Mouse (Mus musculus): ENCODE measurements around the gene Rgl1.
"Not testable (repeated sequence)": the region's sequence is repeated elsewhere in the genome, so short reads cannot be mapped to it uniquely, and the experiment has no call there.

The Rgl1 gene

DNA sequence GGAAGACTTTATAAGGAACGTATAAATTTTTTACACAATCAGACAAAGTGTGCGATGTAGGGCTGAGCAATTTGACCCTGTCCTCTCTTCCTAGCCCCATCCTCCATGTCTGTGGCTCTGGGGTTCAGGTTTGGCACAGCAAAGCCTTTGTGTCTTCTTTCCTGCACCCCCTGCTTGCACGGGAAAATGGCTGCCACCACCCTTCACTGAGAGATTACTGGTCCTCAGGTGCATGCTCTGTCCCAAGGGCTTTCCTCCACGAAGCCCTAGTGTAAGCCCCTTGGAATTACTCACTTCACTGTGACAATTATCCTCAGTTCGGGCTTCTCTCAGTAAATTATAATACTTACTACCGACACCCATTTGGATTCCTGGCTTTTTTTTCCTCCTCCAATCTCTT is 109.5 kb downstream of the Rgl1 start:
- no peak for DNase-seq (ENCODE audit: low read depth, low spot score)

DNA sequence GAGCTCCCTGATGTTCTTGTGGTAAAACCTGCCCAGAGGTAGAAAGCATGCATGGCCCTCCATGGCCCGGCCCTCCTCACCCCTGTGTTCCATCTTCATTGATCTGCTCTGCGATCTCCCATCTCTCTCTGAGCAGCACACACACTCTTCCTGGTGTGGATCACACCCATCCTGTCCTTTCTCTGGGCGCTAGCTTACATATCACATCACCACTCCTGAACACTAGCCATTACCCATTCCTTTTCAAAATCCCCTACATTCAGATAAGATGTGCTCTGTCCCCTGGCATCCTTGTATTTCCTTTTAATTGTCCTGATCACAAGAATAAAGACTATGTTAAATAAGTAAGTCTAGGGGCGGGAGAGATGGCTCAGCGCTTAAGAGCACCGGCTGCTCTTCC is 111.3 kb downstream of the Rgl1 start:
- DNase-seq (ENCODE audit: low read depth, low spot score): no peak

DNA sequence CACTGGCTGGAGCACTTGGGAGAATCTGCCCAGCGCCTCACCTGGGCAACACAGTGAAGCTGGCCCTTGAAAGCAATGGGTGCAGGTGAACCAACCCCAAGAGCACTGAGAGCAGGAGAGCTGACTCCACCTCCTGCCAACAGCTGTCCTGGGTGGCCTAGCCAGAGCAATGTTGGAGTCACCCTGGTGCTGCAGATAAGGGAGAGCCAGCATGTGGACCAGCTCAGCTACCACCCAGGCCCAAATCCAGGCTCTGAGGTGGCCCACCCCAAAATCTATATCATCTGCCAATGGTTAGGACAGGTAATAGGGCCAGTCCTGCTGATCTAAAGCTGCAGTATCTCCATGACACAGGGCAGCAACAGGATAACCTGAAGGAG is 114.7 kb downstream of the Rgl1 start:
- no peak for DNase-seq (ENCODE audit: low read depth, low spot score)

DNA sequence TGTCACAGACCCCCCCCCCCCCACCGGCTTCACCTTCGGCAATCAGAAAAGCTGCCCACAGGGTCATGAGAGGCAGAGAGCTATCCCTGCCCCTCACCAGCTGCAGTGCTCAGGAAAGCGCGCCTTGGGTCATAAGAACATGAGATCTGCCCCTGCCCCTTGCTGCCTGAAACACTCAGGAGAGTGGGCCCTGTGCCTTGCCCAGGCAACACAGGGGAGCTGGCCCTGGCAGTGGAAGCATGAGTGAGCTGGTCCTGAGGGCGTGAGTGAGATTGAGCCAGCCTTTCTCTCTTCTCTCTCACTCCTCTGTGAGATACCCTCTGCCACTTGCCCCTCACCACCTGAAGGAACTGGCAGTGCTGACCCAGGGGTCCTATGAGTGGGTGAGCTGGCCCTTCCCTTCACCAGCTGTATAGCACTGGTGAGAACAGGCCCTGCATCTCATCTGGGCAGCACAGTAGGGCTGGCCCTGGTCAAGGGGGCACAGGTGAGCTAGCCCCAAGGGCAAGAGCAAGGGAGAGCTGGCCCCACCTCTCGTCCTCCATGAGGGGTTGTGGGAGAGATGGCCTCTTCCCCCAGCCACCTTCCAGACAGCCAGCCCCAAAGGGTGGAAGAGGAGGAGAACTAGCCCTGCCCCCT is 115.2 kb downstream of the Rgl1 start:
- DNase-seq (ENCODE audit: low read depth, low spot score): no peak

DNA sequence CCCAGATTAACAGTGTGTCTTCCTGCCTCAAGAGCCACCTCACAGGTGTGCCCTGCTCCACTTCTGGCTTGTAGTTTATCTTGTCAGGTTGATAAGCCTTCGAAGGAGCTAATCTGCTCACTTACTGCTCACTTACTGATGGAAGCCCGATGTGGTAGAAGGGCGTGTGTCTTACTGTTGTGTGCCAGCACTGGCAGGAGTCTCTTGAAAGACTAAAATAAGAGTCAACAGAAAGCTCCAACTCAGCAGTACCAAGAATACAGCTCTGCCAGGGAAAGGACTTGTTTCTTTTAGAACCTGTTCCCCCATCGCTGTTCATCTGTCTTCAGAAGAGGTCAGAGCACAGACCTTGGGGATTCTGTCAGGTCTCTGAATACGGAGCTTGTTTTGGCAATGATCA is 118.1 kb downstream of the Rgl1 start:
- DNase-seq (ENCODE audit: low read depth, low spot score): no peak

DNA sequence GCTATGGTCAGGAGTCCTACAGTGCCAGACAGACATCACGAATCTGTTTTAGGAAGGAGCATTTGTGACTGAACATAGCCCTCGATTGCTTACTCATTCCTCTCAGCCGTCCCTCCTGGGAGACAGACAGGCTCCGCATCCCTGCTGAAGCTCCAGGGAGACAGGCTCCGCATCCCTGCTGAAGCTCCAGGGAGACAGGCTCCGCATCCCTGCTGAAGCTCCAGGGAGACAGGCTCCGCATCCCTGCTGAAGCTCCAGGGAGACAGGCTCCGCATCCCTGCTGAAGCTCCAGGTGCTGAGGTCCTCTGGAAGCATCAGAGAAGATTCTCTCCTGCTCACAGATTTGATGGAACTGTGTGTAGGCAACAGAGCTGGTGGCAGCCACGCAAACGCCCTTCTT is 123.9 kb downstream of the Rgl1 start:
- not testable (repeated sequence) for DNase-seq (ENCODE audit: low read depth, low spot score)

DNA sequence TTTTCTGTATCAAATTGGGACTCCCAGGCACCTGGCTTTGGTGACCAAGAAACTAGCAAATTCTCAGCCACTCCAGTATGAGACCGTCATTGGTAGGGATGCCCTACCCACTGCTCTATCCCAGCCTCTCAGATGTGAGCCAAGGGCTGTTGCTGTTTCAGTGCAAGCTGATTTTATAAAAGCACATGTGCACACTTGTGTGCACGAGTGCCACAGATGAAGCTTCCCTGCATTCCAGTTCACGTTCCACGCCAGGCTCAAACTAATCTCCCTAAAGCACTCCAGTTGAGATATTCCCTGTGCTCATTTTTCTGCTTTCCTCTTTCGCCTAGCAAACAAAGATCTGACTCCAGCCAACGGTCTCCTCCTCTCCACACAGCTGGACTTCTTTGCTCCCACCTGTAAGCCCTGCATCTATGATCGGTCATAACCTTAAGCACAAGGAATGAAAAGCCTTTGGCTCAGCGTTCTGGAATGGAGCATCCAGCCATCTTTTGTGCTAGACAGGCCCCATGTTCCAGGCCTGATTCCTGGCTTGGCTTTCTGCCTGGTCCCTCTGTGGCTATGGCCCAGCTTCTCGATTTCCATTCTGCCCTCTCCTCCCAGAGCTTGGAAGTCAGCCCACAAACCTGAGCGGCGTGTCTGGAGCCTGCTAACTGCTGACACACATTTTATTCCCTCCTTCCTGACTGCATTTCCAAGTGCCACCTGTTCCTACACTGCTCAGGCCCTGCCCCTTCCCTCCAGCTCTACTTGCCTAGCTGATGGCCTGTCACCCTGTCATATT is 125.8 kb downstream of the Rgl1 start:
- peak; percentile 60 for DNase-seq (ENCODE audit: low read depth, low spot score)

DNA sequence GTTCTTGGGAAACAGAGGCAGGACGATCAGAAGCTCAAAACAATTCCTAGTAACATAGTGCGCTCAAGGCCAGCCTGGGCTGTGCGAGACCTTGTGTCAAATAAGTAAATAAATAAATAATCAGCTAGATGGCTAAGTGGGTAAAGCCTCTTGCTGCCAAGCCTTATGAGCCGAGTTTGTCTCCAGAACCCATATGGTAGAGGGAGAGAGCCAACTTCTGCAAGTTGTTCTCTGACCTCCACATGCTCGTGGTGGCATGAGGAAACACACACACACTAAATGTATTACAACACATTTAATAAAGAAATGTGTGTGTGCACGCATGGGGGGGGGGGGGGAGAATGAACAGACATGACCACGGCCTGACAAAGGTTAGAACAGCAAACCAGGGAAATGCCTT is 126.8 kb downstream of the Rgl1 start:
- no peak for DNase-seq (ENCODE audit: low read depth, low spot score)

DNA sequence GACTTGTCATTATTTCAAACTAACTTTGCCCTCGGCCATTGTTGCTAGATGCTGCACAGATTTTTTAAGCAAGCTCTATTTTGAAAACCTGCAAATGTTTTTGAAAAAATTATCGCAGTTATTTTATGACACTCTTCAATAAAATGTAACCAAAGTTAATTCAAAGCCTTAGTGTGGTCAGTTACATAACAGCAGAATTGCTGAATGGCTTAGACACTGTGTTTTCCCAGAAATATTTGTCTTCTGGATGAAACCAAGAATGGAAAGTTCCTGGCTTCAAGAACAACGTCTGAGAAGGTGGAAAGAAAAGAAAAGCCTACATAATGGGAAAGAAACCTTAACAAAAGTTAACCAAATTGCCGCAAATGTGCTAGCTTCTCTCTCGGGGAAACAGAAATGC is 131.5 kb downstream of the Rgl1 start:
- no peak for DNase-seq (ENCODE audit: low read depth, low spot score)

DNA sequence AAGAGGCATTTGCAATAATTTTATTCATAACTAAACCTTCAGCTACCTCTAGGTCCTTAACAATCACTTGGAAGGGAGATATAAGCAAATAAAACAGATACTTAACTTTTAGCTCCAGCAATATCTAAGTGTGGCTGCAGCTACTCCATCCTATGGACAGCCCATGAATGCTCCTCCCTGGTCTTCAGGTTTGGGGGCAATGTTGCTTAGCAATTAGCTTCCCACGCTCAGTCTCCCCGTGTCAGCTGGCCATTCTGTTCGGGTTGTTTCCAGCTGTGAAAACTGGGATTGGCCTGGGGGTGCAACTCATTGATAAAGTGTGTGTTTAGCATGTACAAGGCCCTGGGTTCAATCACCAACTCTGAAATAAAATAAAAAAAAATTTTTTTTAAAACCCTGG is 136.4 kb downstream of the Rgl1 start:
- no peak for DNase-seq (ENCODE audit: low read depth, low spot score)

DNA sequence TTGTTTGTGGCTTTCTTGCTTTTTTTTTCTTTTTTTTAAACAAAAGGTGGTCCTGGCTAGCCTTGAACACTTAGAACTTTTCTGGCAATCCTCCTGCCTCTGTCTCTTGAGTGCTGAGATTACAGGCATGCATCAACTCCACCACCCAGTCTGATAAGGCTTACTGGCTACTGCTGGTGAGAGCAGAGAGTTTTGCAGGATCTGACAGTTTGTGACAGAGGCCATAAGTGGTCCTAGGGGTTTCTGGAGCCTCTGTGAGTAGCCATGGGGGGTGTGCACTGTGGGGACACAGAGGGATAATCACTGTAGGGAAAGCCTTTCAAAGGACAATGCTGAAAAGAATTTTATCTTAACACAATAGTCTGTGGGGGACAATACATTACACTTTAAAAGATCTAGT is 140.5 kb downstream of the Rgl1 start:
- no peak for DNase-seq (ENCODE audit: low read depth, low spot score)

DNA sequence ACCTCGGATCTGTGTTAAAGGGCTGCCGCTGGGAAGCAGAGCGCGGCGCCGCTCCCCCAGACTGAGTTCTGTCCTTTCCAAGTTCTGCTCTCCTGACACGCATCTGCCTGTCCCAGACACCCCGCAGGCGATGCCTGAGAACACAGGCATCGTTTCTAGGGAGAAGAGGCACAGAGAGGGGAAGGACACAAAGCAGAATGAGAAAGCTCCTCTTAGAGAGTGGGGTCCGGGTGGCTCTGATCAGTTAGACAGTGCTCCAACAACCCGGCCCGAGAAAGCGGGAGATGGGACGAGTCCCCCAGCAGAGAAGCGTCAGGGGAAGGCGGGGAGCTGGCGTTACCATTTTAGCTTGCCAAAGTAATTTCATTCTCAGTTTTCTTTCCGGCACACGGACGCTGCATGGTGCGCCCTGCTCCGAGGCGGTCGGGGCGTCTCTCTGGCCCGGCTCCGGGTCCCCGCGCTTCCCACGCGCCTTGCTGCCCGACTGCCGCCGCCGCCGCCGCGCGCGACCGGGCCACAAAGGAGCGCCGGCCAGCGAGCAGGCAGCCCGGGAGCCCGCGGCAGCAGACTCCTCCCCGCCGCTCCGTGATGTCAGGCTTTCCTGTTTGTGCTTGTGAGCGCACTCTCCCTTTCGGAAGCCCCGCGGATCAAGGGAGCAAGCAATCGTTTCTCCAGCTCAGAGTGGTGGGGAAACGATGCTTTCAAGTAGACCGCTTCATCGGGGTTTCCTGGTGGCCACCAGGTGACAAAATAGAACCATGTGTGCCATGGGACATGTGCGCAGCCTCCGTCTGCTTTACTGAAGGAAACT is 141.3 kb downstream of the Rgl1 start:
- peak; percentile 24 for DNase-seq (ENCODE audit: low read depth, low spot score)

DNA sequence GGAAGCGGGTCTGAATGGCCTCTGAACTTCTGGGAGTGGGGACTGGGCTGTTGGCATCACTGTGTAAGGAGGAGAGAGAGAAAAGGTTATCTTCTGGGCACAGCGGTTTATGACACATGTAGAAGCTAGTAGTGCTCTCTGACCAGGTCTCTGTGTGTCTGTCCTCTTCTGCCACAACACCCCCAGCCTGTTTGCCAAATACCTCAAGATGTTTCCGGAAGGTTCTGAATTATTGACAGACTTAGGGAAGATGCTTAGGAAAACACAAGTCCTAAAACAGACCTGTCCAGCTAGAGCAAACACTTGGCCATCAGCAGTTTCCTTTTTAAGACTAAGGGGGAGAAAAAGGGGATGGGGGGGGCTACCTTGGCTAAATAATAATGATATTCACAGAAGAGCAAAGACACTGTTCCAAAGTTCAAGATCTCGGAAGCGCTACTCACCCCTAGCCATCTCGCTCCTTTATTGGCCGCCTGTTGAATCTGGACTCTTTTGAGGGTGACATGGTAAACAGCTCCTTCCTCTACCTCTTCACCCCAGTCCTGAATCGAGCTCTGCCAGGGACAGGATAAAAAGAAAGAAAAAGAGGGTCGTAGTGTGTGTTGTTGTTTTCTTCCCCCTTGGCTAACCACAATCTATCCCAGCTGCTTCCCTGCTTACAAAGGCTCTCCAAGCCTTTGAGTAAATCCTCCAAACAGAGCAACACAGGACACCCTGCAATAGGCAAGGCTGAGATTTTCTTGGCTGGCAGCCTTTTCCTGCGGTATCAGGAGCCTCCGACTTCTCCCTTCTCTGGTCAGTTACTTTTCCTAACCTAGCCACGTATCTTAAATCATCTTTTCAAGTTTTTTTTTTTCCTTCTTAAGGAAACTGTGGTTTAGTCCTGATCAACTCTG is 142.5 kb downstream of the Rgl1 start:
- DNase-seq (ENCODE audit: low read depth, low spot score): no peak

DNA sequence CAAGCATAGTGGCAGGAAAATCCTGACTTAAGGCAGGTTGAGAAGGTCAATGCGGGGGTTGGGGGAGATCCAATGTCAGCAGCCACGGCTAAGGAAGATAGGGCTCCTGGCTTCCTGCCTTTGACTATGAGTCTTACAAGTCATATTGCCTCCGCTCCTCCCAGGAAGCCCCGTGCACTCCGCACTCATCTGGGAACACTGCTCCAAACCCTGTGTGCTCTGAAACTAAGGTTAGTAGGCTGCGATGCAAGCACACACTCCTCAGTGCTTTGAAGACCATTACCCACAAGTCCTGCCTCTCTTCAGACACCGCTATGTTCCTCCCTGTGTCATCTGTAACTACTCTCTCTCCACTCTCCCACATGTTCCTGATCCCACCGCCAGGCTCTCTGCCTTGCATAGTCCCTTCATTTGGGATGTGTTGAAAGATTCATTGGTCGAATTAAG is 143.4 kb downstream of the Rgl1 start:
- DNase-seq (ENCODE audit: low read depth, low spot score): no peak

DNA sequence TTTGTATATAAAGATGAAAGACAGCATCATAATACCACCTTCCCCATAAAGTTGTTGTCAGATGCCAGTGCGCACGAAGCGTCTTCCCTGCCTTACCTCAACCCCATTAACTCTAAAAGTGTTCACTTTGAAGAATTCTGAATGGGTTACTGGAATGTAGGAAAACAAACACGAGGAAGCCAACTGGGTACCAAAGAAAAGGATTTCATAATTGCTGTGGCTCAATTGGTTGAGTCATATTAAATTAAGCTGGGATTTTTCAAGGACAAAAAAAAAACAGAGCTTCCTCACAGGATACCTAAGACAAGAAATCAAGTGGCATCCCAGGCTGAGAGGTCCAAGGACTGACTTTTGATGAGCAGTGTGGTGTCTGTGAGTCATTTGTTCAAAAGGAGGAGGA is 144.5 kb downstream of the Rgl1 start:
- no peak for DNase-seq (ENCODE audit: low read depth, low spot score)

DNA sequence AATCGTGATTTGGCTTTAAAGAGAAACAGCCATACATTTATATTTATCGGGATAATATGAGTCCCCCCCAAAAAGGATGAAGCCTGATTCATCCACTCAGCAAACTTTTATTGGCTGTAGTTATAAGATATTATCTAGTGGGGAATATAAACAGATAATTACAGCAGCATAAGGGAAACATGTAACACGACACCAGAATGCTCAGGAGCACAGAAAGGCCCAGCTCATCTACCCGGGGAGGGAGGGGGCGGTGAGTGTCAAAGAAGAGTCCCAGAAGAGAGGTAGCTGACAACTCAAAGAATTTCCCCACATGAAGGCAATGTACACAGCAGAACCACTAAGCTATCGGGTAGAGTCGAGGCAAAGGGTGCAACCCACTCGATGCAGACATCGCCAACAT is 146.8 kb downstream of the Rgl1 start:
- no peak for DNase-seq (ENCODE audit: low read depth, low spot score)

DNA sequence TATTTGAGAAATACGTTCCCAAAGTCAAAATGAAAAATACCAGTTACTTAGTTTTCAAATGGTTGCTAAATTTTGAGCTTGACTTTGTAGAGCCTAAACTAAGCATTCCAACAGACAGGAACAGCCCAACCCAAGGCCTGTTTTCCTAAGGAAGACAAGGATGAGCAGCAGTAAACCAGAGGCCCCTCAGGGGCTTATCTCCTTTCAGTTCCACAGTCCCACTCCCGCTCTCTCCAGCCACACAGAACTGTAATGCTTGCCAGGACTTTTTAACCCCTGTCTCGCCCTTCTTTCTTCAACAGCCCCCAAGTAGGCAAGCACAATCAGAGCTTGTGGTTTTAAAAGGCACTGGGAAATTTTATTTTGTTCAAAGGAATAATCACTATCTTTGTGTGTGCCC is 147.3 kb downstream of the Rgl1 start:
- no peak for DNase-seq (ENCODE audit: low read depth, low spot score)

DNA sequence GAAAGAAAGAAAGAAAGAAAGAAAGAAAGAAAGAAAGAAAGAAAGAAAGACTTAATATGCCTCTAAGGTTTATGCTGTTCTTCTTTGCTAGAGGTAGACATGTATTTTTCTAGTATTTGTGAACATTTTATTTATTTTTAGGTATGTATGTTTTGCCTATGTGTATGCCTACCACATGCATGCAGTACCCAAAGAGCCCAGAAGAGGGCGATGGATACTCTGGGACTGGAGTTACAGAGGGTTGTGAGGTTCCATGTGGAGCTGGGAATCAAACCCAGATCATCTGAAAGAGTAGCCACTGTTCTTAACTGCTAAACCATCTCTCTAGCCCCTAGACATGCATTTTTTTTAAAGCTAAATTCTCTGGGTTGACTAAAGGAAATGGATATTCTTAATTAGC is 147.8 kb downstream of the Rgl1 start:
- DNase-seq (ENCODE audit: low read depth, low spot score): no peak

DNA sequence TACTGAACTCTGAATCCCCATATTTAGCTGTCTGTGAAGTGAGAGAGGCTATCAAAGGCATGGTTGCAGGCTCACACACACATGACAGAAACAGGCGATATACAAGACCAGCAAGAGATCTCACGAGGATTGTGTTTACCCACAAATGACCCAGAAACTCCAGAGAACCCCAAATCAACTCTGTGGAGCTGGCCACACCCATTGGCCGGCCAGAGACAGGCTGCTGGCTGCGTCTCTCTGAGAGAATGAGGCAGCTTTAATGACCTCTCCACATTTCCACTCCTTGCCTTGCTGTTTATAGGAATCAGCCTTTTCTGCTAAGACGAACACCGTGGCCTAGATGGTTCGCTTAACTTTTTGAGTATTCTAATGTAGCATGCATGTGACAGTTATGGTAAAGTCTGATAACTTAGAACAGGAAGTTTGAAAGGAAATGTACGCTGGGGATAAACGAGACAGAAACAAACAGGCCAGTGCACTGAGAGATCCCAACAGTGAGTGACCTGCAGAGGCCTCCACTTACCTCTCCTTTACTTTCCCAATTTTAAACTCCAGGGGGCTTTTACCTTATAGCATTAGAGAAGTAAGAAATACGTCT is 148.3 kb downstream of the Rgl1 start:
- no peak for DNase-seq (ENCODE audit: low read depth, low spot score)

DNA sequence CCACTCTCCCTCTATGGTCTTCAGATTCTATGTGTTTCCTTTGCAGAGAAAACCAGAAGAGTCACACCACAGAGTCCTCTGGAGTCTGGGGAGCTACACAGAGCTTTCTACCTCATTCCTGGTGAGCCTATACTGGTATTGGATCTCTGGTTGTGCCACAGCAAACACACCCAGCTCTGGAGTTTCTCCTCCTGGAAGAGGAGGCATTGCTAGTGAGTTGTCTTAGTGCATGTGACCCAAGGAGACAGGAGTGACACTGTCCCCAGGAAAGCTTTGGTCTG is 149.4 kb downstream of the Rgl1 start:
- DNase-seq (ENCODE audit: low read depth, low spot score): no peak

DNA sequence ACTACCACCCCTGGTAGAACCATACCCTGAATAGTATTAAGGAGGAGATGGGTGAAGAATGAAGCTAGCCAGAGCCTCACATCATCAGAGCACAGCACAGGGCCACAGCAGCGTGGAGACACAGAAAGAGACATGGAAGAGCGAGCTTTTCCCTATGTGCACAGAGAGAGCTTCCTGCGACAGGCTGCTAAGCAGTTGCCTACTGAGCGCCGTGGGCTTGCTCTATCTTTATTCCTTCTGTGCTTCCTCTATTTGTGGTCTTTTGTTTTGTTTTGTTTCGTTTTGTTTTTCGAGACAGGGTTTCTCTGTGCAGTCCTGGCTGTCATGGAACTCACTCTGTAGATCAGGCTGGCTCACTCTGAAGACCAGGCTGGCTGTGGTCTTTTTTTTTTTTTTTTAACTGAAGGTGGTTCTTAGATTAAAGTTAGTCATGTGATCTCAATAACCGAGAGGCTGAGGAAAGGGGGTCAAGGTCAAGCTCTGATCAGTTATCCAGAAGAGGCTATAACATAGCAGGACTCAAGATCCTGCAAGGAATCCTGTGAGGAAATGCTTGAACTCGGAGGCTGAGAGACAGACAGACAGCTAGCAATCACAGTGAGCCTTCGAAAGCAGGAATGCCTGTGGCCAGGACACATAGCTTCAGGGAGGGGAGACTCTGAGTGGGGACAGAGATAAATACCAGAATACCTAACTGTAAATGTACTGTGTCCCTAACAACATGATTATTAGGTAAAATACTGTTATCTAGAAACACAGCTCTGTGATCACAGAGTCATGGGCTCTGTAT is 150.0 kb downstream of the Rgl1 start:
- DNase-seq (ENCODE audit: low read depth, low spot score): no peak
